Mouse (Mus musculus) olfactory bulb, adult 2 months (tissue): ENCODE data around the gene Vmn1r194.

Experiments used
- CTCF ChIP-seq: fragments of 200-500 bp; IDR thresholded peaks from 2 replicates; pipeline ENCODE4 v1.5.1; 2012; ENCODE audit warnings: low read depth, mild to moderate bottlenecking, low read length, moderate library complexity; ENCODE audit not compliant: insufficient read depth
- POLR2A ChIP-seq: fragments of 200-500 bp; IDR thresholded peaks from 2 replicates; pipeline ENCODE4 v1.6.1; 2012; ENCODE audit warnings: mild to moderate bottlenecking, low read depth, low read length, moderate library complexity; ENCODE audit not compliant: insufficient read depth

DNA sequence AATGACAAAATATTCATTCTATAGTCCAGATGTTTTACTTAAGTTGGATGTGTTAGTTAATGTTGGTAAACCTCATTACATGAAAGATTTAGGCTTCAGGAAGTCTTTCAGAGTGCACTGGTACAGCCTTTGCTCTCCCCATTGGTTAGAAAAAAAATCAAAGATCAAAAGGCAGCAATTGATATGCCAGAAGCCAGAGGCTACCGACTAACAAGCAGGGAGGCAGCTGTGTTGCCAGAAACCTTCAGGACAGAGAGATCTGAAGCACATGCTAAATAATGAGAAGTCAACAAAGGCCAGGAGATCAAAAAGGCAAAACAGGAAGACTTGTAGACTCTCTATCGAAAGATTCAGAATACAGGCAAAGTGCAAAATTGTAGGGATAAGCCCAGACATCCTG is 27.7 kb downstream of the Vmn1r194 start:
- TF ChIP-seq CTCF (no peak), POLR2A (no peak)
